Mouse (Mus musculus) C2C12 (cell line): ENCODE measurements at regions not wholly inside any gene's neighbourhood (a gene's known extent, or its start where the extent isn't known, plus 50 kb on each side); places are given as distances from the start of the nearest gene placed in this dataset.

Experiments
- CEBPB ChIP-seq: IDR thresholded peaks from one replicate; pipeline ENCODE4 v1.6.1; 2011; ENCODE audit warnings: low read depth, mild to moderate bottlenecking, control low read depth, moderate library complexity
- CTCF ChIP-seq: IDR thresholded peaks from one replicate; pipeline ENCODE4 v1.5.1; 2011; ENCODE audit not compliant: control insufficient read depth, insufficient read depth, insufficient read length
- MAX ChIP-seq: IDR thresholded peaks from one replicate; pipeline ENCODE4 v1.6.1; 2011; ENCODE audit warnings: mild to moderate bottlenecking, control low read depth
- MYOD1 ChIP-seq: IDR thresholded peaks from one replicate; pipeline ENCODE4 v1.6.1; 2011; ENCODE audit warnings: low read depth; ENCODE audit not compliant: control insufficient read depth, insufficient read length
- MYOG ChIP-seq: IDR thresholded peaks from one replicate; pipeline ENCODE4 v1.6.1; 2011; ENCODE audit not compliant: control insufficient read depth, insufficient read length; ENCODE audit errors: extremely low read depth
- USF1 ChIP-seq: IDR thresholded peaks from one replicate; pipeline ENCODE4 v1.6.1; 2011; ENCODE audit warnings: low read depth, mild to moderate bottlenecking, control low read depth, moderate library complexity

DNA sequence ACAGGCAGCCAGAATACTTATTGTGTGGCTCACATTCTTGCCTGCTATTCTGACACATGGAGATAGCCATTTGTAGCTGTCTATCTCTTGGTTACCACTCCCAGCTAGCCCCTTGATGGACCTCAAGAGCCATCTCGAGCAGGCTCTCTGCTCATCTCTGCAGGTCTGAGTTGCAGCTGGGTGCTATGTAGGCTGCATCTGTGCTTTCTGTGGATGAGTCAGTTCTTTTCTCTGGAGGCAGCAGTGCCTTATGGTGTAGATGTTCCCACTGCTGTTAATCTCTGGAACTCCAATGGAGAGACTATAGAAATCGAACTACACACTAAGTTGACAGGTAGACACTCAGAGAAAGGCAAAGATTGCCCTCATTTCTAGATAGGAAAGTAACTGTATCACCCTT lies 106.3 kb downstream of the AI429214 start:
- TF ChIP-seq CTCF (no peak), MYOD1 (no peak), MAX (no peak), USF1 (no peak), CEBPB (no peak), MYOG (no peak)
